Mouse (Mus musculus) cerebellum, adult 8-10 months (tissue): ENCODE data around the gene Retreg1.

ENCODE experiments used
- DNase-seq: peaks from one replicate; pipeline ENCODE4 v3.0.0; 2022

Gene Retreg1

GRCm38 (mm10) chr15:25834282-25834681, 8.7 kb upstream of the Retreg1 start:
- DNase-seq: no peak

GRCm38 (mm10) chr15:25834920-25835674, 7.9 kb upstream of the Retreg1 start:
- no peak for DNase-seq

GRCm38 (mm10) chr15:25842462-25843085, 406 bp upstream of the Retreg1 start:
- DNase-seq: no peak

DNA sequence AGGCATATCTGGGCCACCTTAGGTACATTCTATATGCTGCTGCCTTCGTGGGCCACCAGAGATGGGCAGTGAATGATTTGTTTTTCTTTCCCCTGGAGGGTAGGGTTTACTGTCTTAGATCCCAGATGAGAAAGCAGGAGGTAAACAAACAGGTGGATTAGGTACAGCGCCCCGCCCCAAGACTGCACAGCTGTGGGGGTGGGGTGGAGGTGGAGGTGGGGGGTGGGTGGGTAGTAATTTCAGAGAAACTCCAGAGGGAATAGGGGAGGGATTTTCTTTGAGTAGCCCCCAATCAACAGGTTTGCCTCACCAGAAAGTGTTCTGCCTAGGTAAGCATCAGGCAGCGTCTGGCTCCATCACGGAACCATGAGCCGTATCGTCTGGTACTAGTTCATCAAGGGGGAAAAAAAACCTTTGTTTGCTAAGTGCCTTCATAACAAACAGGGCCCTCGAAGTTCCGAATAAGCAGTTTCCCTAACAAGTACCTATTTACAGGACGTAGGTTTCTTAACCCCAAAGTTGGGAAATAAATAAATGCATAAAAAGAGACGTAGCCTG, 1.1 kb downstream of the Retreg1 start:
- peak; percentile 9 for DNase-seq

DNA sequence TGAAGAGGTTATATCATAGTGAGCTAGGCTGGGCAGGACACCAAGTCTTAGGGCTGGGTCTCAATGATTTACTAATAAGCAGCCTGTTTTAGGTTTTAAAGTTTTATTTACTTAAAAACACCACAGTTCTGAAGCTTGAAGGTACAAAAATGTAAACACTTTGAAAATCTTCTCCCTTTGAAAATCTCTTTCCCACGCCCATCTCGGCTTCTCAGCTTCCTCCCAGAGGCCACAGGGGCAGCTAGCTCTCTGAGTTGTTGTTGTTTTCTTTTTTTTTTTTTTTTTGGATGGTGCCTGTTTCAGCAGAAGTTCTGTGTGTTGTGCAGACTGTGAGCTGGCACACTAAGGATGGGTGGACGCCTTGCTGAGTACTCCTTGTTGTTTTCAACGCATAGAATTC, 1.8 kb downstream of the Retreg1 start:
- DNase-seq: no peak

GRCm38 (mm10) chr15:25847576-25848168, 4.7 kb downstream of the Retreg1 start:
- no peak for DNase-seq

GRCm38 (mm10) chr15:25850552-25850951, 7.6 kb downstream of the Retreg1 start:
- no peak for DNase-seq

GRCm38 (mm10) chr15:25854270-25854904, 11.4 kb downstream of the Retreg1 start:
- no peak for DNase-seq

- DNase-seq: no peak
Observed at GRCm38 (mm10) chr15:25858611-25859058, 15.7 kb downstream of the Retreg1 start.

- no peak for DNase-seq
Observed at GRCm38 (mm10) chr15:25859469-25859868, 16.5 kb downstream of the Retreg1 start.

GRCm38 (mm10) chr15:25861900-25862299, 18.9 kb downstream of the Retreg1 start:
- DNase-seq: no peak

DNA sequence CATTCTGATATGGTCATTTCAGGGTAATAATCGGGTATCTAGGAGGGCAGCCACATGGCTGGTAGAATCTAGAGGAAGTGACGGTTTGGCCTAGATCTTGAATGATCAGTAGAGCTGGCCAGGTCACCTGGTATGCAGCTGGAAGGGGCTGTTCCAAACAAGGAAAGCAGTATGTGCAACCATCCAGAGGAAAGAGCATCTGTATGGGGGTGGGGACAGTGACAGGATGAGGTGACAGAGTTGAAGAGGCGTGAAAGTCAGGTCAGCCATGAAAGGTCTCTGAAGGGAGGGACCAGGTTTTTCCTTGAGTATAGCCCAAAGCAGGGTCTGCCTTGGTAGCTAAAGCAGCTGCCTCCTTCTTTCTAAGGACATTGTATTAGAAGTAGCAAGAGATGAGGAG, 22.6 kb downstream of the Retreg1 start:
- no peak for DNase-seq

GRCm38 (mm10) chr15:25866106-25866505, 23.1 kb downstream of the Retreg1 start:
- no peak for DNase-seq

GRCm38 (mm10) chr15:25869129-25869528, 26.1 kb downstream of the Retreg1 start:
- DNase-seq: no peak

DNA sequence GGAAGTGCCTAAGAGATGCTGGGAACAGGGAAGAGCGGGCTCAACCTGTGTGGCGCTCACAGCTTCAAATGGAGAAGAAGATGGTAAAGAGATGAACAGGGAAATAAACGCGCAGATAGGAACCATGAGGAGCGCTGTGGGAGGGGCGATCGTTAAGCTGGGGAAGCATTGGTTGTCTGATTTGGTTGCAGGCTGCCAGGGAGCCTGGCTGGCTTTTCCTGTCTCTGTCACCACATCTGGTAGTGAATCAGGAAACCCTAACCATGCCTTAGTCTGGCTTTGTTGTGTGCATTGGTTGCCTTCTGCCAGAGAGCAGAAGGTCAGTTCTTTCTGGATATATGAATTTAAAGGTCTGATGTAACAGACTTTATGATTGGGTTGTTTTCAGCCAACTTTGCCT, 28.5 kb downstream of the Retreg1 start:
- DNase-seq: no peak

DNA sequence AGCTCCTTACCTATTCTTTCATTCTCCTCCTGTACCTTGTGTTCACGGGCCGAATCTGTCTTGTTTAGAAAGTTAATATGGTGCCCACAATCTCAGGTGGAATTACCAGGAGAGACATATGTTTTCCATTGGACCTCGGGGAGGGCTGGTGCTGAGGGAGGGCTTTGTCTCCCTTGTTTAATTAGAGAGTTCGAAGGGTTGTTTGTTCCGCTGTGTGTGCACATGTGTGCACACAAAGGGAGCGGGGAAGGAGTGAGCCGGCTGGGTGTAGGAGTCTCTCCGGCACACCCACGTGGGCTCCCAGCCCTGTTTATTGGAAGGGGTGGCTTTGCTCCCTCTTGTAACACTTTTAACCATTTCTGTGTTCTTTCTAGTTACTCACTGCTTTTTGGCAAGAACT, 29.1 kb downstream of the Retreg1 start:
- DNase-seq: no peak

- no peak for DNase-seq
Observed at GRCm38 (mm10) chr15:25872657-25873056, 29.7 kb downstream of the Retreg1 start.

GRCm38 (mm10) chr15:25873536-25873935, 30.6 kb downstream of the Retreg1 start:
- DNase-seq: no peak

DNA sequence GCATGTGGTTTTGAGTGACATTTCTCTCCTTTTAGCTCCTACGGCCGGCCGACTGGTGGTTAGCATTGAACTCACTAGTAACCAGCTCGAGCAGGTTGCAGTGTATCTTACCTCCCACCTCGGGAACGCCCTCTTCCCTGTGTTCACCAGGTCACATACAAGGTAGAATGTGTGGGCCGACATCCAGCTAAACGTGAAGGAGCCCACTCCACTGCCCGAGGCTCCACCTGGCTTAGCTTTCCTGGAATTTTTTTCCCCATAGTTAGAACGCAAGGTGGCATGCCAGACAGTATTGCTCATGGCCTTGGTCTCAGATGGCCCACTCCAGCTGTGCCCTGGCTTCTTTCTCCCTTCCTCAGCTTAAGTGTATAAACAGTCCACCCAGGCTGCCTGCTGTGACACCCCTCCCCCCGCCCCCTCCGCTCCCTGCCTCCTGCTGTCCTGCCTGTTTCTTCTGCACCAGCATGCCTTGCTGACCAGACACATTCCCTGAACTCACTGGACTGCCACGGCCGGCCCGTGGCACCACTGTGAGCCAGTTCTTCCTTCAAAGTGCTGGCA, 33.7 kb downstream of the Retreg1 start:
- no peak for DNase-seq

DNA sequence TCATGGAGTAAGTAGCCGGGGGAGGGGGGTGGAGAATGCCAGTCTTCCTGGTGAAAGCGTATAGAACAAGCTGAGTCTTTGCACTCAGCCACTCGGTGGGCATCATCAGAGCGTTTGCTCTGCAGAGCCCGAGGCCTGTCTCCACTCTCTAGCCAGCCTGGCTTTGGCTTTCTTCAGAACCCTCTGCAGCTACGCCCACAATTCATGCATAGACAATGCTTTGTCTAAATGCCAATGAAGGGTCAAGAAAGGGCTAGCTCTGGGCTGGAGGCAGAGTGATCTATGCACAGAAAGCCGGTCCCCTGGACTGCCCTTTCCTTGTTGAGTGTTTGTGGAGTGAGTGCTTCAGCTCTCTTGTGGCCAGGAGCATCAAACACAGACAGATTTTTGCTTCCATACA, 34.8 kb downstream of the Retreg1 start:
- DNase-seq: no peak

- no peak for DNase-seq
Observed at GRCm38 (mm10) chr15:25879229-25879628, 36.2 kb downstream of the Retreg1 start.

DNA sequence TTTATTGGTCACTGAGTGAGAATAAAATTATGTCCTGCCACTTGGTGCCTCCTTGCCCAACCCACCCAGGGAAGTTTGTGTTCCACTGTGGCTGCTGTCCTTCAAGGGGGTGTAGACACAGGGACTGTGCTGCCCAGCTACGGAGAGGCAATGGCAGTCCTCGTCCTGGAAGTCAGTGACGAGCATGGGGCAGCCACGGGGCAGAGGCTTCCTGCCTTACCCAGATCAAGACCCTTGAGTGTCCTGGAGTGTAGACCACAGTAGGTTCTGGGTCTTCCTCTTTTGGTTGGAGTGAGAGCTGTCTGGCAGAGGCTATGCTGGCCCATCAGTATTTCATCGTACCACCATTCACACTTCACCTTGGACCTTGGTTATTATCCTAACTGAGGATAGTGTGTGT, 37.2 kb downstream of the Retreg1 start:
- DNase-seq: no peak

- DNase-seq: no peak
Observed at GRCm38 (mm10) chr15:25882002-25882401, 39.0 kb downstream of the Retreg1 start.
